Mouse (Mus musculus) hindbrain, embryonic 15.5 days (tissue): ENCODE measurements around the gene Shroom3. TPM values are rescaled to one million over a fixed set of nuclear protein-coding genes. Genes with fewer than 3 reads are reported as not detected.
A peak's percentile ranks its signal among the peaks of the same experiment; 100 is the strongest.

Experiments
- ATAC-seq: fragments of 200-750 bp; cut with Nextera tagmentation; 2 replicates; pipeline ENCODE4 v1.8.0; 2017; ENCODE audit warnings: low read depth, moderate number of reproducible peaks, moderate TSS enrichment; ENCODE audit not compliant: low FRiP score
- H3K27ac ChIP-seq: fragments of 300-500 bp; sonication (generic); replicated peaks from 2 replicates; pipeline ENCODE4 v1.5.1; 2015; ENCODE audit warnings: mild to moderate bottlenecking, inconsistent platforms
- H3K27me3 ChIP-seq: fragments of 300-500 bp; sonication (generic); 2 replicates; pipeline ENCODE4 v1.6.1; 2015; ENCODE audit warnings: control low read depth, inconsistent platforms
- H3K36me3 ChIP-seq: fragments of 300-500 bp; sonication (generic); 2 replicates; pipeline ENCODE4 v1.6.1; 2015; ENCODE audit warnings: control low read depth, inconsistent platforms
- H3K4me1 ChIP-seq: fragments of 300-500 bp; sonication (generic); replicated peaks from 2 replicates; pipeline ENCODE4 v1.6.1; 2015; ENCODE audit warnings: control low read depth, inconsistent platforms
- H3K4me2 ChIP-seq: fragments of 300-500 bp; sonication (generic); 2 replicates; pipeline ENCODE4 v1.6.1; 2015; ENCODE audit warnings: moderate library complexity, mild to moderate bottlenecking, inconsistent platforms
- H3K4me3 ChIP-seq: fragments of 300-500 bp; sonication (generic); 2 replicates; pipeline ENCODE4 v1.5.1; 2015; ENCODE audit warnings: mild to moderate bottlenecking, inconsistent platforms
- H3K9ac ChIP-seq: fragments of 300-500 bp; sonication (generic); 2 replicates; pipeline ENCODE4 v1.6.1; 2015; ENCODE audit warnings: inconsistent platforms
- H3K9me3 ChIP-seq: fragments of 300-500 bp; sonication (generic); 2 replicates; pipeline ENCODE4 v1.6.1; 2016; ENCODE audit warnings: control low read depth, inconsistent platforms
- WGBS: fragments of 180-500 bp; shearing (Covaris S2); methylation state at CpG from one replicate; pipeline ENCODE4 v1.1.7; 2015; 5-methylcytosine and 5-hydroxymethylcytosine counted together
- polyA plus RNA-seq: library from polyadenylated mRNA; unstranded; fragments of >200 nt; fragmentation: Nextera tagmentation; extraction: Ambion mirVana; gene quantifications from 2 replicates; pipeline ENCODE4 v1.2.1, GENCODE M21; 2015

The Shroom3 gene
- polyA plus RNA-seq, 1 experiment from 2014 or later = 2.2 TPM

DNA sequence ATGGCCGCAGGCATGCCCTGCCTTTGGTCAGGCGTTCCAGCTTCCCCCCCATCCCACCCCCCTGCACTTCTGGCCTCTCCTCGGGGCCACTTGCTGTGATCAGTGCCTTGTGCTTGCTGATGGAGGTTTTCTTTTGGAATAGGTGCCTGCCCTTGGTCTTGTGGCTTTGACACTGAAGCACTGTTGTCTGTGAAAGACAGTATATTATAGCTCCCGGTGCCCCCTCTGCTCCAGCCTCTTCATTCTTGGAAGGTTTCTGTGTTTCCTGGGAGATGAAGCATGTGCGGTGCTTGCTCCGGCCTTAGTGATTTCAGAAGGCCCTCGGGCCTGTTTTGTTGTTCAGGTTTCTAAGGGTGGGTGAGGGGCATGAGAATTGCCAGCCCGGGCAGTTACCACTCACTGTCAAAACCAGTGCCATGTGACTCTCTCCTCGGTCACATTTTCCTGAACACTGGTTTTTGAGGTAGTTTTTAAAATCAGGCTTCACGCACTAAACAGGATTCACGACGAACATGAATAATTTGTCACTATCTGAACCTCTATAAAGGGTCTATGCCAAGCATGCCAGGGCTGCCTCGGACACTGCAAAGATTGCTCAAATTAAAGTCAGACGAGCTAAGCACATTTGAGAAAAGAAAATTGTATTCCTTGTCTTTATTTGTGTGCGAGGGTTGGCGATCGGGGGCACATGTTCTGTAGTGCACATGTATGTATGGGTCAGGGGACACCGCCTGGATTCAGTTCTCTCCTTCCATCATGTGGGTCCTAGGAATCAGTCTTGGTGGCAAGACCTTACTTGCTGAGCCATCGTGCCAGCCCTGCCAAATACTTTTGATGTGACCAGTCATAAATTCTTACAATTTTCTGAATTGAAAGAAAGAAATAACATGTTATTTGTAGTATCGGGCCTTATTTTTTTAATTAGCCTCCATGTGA lies 160.9 kb downstream of the Shroom3 start:
- Histone ChIP-seq H3K4me2 (no peak overlapping the region), H3K27ac (peak overlapping the region; percentile 14; the same call in 1 of the 2 replicates), H3K9me3 (no peaks in the 10 kb centered on the region), H3K36me3 (no peaks in the 10 kb centered on the region), H3K27me3 (no peaks in the 10 kb centered on the region), H3K9ac (no peak overlapping the region), H3K4me1 (peaks cover 7% of the 10 kb centered on the region), H3K4me3 (no peak overlapping the region)
- WGBS = 34% methylated on average over 20 of the region's 20 CpGs
- ATAC-seq = peak; percentile 83

DNA sequence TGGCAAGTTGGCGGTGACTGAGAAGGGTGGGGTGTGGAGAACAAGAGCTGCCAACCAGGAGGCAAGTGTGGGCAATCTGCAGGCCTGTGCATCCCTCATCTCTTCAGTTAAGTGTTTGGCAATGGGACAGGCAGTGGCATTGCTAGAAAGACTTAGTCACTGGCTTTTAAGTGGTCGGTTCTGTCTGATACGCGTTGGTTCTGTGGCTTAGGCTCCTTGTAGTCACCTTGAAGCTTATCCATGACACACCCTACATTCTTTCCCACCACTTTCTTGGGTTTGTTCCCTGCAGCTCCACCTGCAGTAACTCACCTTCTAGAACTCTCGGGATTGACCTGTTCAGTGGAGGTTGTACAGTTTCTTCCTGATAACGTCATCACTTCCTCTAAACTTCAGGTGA lies 166.5 kb downstream of the Shroom3 start:
- no peaks in the 10 kb centered on the region for H3K27me3 ChIP-seq
- ATAC-seq = no peak
- H3K9me3 ChIP-seq = no peaks in the 10 kb centered on the region
- H3K27ac ChIP-seq = no peak overlapping the region
- H3K4me3 ChIP-seq = no peak overlapping the region
- H3K36me3 ChIP-seq = no peaks in the 10 kb centered on the region
- 92% methylated on average over 6 of the region's 6 CpGs for WGBS
- H3K4me2 ChIP-seq = no peak overlapping the region
- H3K9ac ChIP-seq = no peak overlapping the region
- no peaks in the 10 kb centered on the region for H3K4me1 ChIP-seq

DNA sequence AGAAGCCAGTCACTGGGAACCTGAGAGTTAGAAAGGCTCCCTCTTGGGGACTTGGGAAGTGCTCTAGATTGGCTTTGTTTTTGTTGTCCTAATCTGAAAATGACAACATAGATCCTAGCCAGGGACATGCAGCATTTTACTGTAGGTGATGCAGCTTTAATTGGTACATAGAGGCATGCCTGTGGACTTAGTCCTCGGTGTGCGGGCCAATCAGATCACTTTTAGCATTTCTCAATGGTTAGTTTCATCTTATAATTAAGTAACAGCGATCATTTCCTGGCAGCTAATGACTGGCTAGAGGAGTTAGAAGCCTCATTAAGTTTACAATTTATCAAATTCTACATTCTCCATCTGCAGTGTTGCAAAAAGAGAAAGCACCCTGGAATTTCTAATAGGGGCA lies 167.7 kb downstream of the Shroom3 start:
- 74% methylated on average over 3 of the region's 3 CpGs for WGBS
- Histone ChIP-seq H3K9ac (no peak overlapping the region), H3K27ac (no peak overlapping the region), H3K4me3 (no peak overlapping the region), H3K9me3 (no peaks in the 10 kb centered on the region), H3K4me1 (no peaks in the 10 kb centered on the region), H3K36me3 (no peaks in the 10 kb centered on the region), H3K27me3 (no peaks in the 10 kb centered on the region), H3K4me2 (no peak overlapping the region)
- 0 out of 2 replicates have a peak, but pooled peaks have one; percentile 51 for ATAC-seq

DNA sequence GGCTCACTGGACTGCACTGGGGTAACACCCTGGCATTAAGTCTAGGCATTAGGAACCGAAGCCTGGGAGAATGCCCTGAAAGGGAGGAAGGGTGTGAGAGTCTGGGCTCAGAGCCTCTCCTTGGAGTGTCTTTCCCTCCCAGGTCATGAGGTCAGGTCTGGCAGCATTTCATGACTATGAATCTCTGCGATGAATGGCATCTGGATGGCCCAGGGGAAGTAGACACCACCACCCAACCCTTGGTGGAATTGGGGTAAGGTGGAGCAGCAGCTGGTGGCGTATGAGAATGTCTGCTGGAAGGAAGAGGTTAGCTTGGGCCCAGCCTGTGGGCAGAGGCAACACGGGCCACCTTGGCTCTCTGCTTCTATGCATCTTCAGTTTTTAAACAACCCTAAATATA lies 171.7 kb downstream of the Shroom3 start:
- no peaks in the 10 kb centered on the region for H3K36me3 ChIP-seq
- peaks cover 15% of the 10 kb centered on the region for H3K4me1 ChIP-seq
- H3K4me2 ChIP-seq = no peak overlapping the region
- no peaks in the 10 kb centered on the region for H3K27me3 ChIP-seq
- no peaks in the 10 kb centered on the region for H3K9me3 ChIP-seq
- H3K27ac ChIP-seq = no peak overlapping the region
- no peak overlapping the region for H3K4me3 ChIP-seq
- no peak for ATAC-seq
- H3K9ac ChIP-seq = no peak overlapping the region
- WGBS = 77% methylated on average over 4 of the region's 4 CpGs

DNA sequence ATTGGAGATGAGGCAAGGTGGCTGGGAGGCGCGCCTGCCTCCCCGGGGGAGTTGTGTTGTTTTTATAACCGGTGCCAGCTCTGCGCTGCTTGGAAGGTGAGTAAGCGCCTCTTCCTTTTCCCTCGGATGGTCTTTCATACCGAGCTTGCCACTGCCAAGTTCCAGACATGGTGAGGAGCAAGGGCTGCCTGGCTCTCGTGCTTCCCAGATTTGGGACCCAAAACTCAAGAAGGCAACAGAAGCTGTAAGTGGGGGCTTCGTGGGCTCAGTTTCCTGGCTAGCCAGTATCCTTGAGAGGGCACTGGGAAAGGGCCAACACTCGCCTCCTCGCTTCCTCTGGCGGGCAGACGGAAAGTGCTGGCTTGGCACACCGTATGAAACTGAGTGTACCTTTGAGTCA lies 173.1 kb downstream of the Shroom3 start:
- 40% methylated on average over 15 of the region's 15 CpGs for WGBS
- ATAC-seq = no peak
- Histone ChIP-seq H3K9me3 (no peaks in the 10 kb centered on the region), H3K27ac (no peak overlapping the region), H3K36me3 (no peaks in the 10 kb centered on the region), H3K4me2 (no peak overlapping the region), H3K4me1 (peaks cover 19% of the 10 kb centered on the region), H3K9ac (no peak overlapping the region), H3K27me3 (no peaks in the 10 kb centered on the region), H3K4me3 (no peak overlapping the region)

DNA sequence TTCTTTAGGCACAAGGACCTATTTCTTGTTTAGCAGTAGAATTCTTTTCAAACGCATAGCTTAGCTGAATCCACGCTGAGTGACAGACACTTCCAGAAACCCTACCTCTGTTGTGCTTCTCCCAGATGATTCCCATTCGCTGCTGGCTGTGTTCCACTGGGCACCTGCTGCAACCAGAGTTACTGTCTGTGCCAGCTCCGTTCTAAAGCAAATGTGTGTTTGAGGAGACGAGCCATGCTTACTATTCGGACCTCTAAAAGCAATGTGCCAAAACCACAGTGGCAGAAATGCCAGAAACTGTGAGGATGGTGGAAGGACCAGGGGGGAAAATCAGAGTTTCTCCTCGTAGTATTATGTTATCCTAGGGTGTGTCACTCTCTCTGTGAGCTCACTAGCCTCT lies 173.9 kb downstream of the Shroom3 start:
- Histone ChIP-seq H3K36me3 (no peaks in the 10 kb centered on the region), H3K27ac (no peak overlapping the region), H3K4me1 (peaks cover 26% of the 10 kb centered on the region), H3K9me3 (no peaks in the 10 kb centered on the region), H3K4me3 (no peak overlapping the region), H3K9ac (no peak overlapping the region), H3K4me2 (no peak overlapping the region), H3K27me3 (no peaks in the 10 kb centered on the region)
- ATAC-seq = no peak
- whole genome bisulfite sequencing = 53% methylated on average over 7 of the region's 7 CpGs

DNA sequence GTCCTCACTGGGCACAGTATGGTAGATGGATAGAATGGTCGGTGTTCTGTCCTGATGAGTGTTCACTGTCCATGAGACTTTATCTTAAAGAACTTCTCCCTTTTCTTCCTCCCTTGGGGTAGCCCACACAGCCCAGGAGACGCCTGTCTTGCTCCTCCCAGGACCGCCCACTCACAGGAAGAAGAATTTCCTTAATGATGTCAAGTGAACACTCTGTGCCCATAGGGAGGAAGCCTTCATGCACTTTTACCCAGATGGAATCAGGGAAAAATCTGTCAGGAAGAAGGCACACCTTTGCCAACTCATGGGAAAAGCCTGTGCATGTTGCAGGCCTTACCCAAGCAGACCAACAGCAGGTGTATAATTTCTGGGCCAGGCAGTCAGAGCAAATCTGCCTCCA lies 174.9 kb downstream of the Shroom3 start:
- no peak overlapping the region for H3K4me3 ChIP-seq
- no peak overlapping the region for H3K4me2 ChIP-seq
- no peaks in the 10 kb centered on the region for H3K27me3 ChIP-seq
- H3K9ac ChIP-seq = no peak overlapping the region
- no peaks in the 10 kb centered on the region for H3K36me3 ChIP-seq
- peaks cover 29% of the 10 kb centered on the region for H3K4me1 ChIP-seq
- 92% methylated on average over 3 of the region's 3 CpGs for WGBS
- no peak for ATAC-seq
- H3K27ac ChIP-seq = no peak overlapping the region
- no peaks in the 10 kb centered on the region for H3K9me3 ChIP-seq

DNA sequence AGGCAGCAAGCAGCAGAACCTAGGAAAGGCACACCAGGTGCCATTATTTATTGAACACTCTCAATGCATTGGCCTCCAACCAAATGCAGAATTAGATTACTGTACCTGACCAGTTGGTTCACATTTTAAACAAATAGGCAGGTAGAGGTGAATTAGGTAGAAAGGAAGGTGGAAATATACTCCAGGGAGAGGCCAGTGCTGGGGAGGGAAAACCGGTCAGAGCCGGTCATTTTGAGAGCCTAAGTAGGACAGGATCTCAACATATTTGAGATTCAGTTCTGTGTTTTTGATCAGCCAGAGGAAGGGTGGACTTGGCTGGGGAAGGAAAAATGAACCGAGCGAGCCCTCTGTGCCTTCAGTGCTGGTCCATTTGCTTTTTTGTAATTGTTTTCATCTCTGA lies 175.3 kb downstream of the Shroom3 start:
- no peaks in the 10 kb centered on the region for H3K27me3 ChIP-seq
- WGBS = 98% methylated on average over 4 of the region's 4 CpGs

DNA sequence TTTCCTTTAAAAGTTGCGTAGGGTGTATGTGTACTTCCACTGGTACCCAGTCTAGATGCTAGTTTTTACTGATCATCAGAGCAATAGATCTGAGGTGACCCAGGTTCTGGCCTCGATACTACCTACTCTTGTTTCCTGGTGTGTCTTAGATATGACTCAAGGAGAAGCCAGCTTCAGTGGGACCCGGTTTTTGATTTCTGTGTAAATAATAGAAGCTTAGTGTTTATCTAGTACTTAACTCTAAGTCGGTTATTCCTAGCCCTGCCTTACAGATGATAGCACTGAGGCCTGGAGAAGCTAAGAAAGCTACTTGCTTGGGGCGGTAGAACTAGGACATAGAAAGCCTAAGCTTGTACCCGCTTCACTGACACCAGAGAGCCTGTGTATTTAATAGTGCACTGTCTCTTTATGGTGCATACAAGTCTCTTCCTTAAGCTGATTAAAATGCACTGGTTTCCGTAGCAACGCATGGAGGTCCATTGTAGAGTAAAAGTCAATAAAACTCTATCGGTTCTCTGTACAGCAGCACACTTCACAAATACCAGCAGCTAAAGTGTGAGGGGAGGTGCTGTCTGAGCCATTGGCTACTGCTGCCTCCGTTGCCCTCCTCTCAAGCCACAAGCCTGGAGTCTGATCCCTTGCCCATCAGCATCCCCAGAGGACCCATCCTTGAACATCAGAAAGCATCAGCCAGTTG lies 178.3 kb downstream of the Shroom3 start:
- Histone ChIP-seq H3K27ac (peak overlapping the region; percentile 43), H3K27me3 (no peaks in the 10 kb centered on the region), H3K4me1 (peaks cover 33% of the 10 kb centered on the region), H3K9me3 (no peaks in the 10 kb centered on the region), H3K9ac (no peak overlapping the region), H3K4me3 (no peak overlapping the region), H3K36me3 (no peaks in the 10 kb centered on the region), H3K4me2 (no peak overlapping the region)
- 50% methylated on average over 10 of the region's 10 CpGs for WGBS
- peak; percentile 83 for ATAC-seq

More for the DNA sequence above, 175.3 kb downstream of the Shroom3 start:
- H3K4me3 ChIP-seq = no peak overlapping the region
- no peak overlapping the region for H3K9ac ChIP-seq
- no peak overlapping the region for H3K4me2 ChIP-seq
- H3K27ac ChIP-seq = no peak overlapping the region
- H3K36me3 ChIP-seq = no peaks in the 10 kb centered on the region
- no peak for ATAC-seq
- peaks cover 29% of the 10 kb centered on the region for H3K4me1 ChIP-seq
- H3K9me3 ChIP-seq = no peaks in the 10 kb centered on the region

DNA sequence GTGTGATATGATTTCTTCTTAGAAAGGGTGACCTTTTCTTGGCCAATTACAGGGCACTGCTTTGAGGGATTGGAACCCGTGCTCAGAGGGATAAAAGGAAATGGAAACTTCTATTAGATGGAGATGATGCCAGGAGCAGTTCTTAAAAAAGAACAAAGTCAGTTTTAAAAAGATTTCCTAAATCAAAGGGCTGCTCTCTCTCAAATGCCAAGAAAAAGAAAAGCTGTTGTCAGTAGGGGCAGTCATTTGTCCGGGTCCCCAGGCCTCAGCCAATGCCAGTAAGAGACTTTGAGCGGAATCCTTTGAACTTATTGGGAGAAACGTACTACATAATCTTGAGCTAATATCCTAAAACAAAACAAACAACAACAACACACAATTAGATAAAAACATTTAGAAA lies 181.9 kb downstream of the Shroom3 start:
- no peak overlapping the region for H3K4me2 ChIP-seq
- H3K9ac ChIP-seq = no peak overlapping the region
- no peak overlapping the region for H3K4me3 ChIP-seq
- H3K36me3 ChIP-seq = no peaks in the 10 kb centered on the region
- H3K4me1 ChIP-seq = peaks cover 23% of the 10 kb centered on the region
- no peaks in the 10 kb centered on the region for H3K9me3 ChIP-seq
- no peaks in the 10 kb centered on the region for H3K27me3 ChIP-seq
- no peak for ATAC-seq
- 58% methylated on average over 4 of the region's 4 CpGs for WGBS
- H3K27ac ChIP-seq = no peak overlapping the region

DNA sequence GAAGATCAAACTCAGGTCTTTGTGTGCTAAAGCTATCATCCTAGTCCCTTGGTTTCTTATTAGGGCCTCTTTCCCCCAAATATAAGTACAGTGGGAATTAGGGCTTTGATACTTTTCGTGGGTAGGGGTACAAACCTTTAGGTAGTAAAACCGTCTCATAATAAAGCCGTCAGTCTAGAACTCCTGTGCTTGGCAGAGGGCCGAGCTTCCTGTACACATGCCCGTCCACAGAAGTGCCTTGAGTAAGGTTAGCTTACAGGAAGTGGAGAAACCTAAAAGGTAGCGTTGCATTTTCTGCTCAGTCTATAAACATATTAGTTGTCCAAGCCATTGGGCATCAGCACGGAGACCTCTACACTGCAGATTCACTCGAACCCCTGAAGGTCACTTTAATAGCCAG lies 183.3 kb downstream of the Shroom3 start:
- Histone ChIP-seq H3K4me2 (no peak overlapping the region), H3K9me3 (no peaks in the 10 kb centered on the region), H3K9ac (no peak overlapping the region), H3K36me3 (no peaks in the 10 kb centered on the region), H3K4me1 (peaks cover 17% of the 10 kb centered on the region), H3K27ac (no peak overlapping the region), H3K4me3 (no peak overlapping the region), H3K27me3 (no peaks in the 10 kb centered on the region)
- WGBS = 88% methylated on average over 8 of the region's 8 CpGs
- ATAC-seq = no peak

DNA sequence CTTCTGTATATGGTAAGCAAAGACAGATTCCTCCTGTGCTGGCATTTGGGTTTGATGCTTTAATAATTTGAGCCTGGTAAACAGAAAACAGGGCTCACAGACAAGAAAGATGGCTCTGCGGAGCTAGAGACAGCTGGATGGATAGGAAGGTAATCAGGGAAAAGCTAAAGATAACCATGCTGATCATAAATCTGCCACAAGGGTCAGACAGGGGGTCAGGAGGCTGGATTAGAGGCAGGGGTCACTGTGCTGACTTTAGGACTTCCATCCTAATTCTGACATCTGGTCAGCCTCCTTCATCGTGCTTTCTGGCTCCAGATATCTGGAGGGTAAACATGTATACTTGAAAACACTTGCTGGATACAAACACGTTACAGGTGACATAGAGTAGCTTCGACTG lies 184.0 kb downstream of the Shroom3 start:
- Histone ChIP-seq H3K4me3 (no peak overlapping the region), H3K9me3 (no peaks in the 10 kb centered on the region), H3K27ac (no peak overlapping the region), H3K4me1 (peaks cover 11% of the 10 kb centered on the region), H3K4me2 (no peak overlapping the region), H3K9ac (no peak overlapping the region), H3K36me3 (no peaks in the 10 kb centered on the region), H3K27me3 (no peaks in the 10 kb centered on the region)
- no peak for ATAC-seq
- 82% methylated on average over 4 of the region's 4 CpGs for WGBS
